Mouse (Mus musculus) liver, postnatal 0 days (tissue): ENCODE data around the gene Rab34. TPM values are rescaled to one million over a fixed set of nuclear protein-coding genes. Genes with fewer than 3 reads are reported as not detected.

Experiments
- ATAC-seq: fragments of 200-750 bp; cut with Nextera tagmentation; 2 replicates; pipeline ENCODE4 v1.8.0; 2017; ENCODE audit warnings: mild to moderate bottlenecking, moderate library complexity
- DNase-seq: peaks from one replicate; pipeline ENCODE4 v3.0.0-alpha.2; 2016
- H3K27ac ChIP-seq: fragments of 300-500 bp; sonication (generic); 2 replicates; pipeline ENCODE4 v1.5.1; 2014; ENCODE audit warnings: antibody characterized with exemption, moderate library complexity, mild to moderate bottlenecking, low read depth
- H3K27me3 ChIP-seq: fragments of 300-500 bp; sonication (generic); 2 replicates; pipeline ENCODE4 v1.6.1; 2014; ENCODE audit warnings: low read length, control low read depth, mixed read lengths; ENCODE audit not compliant: insufficient read depth
- H3K36me3 ChIP-seq: fragments of 300-500 bp; sonication (generic); replicated peaks from 2 replicates; pipeline ENCODE4 v1.6.1; 2014; ENCODE audit warnings: mild to moderate bottlenecking, control low read depth, low read length, moderate library complexity, mixed read lengths; ENCODE audit not compliant: insufficient read depth
- H3K4me1 ChIP-seq: fragments of 300-500 bp; sonication (generic); 2 replicates; pipeline ENCODE4 v1.6.1; 2014; ENCODE audit warnings: antibody characterized with exemption, mild to moderate bottlenecking, control low read depth; ENCODE audit not compliant: insufficient read depth
- H3K4me2 ChIP-seq: fragments of 300-500 bp; sonication (generic); 2 replicates; pipeline ENCODE4 v1.6.1; 2014; ENCODE audit warnings: low read depth, mild to moderate bottlenecking, low read length, moderate library complexity, mixed read lengths
- H3K4me3 ChIP-seq: fragments of 300-500 bp; sonication (generic); 2 replicates; pipeline ENCODE4 v1.5.1; 2014; ENCODE audit warnings: low read depth, low read length
- H3K9ac ChIP-seq: fragments of 300-500 bp; sonication (generic); replicated peaks from 2 replicates; pipeline ENCODE4 v1.6.1; 2014; ENCODE audit warnings: mild to moderate bottlenecking, moderate library complexity
- H3K9me3 ChIP-seq: fragments of 300-500 bp; sonication (generic); 2 replicates; pipeline ENCODE4 v1.6.1; 2016; ENCODE audit warnings: mild to moderate bottlenecking, control low read depth, low read length, mixed read lengths
- CTCF ChIP-seq: sonication (generic); IDR thresholded peaks from 2 replicates; pipeline ENCODE4 v1.5.1; 2016; ENCODE audit warnings: antibody characterized with exemption, low read depth
- EP300 ChIP-seq: IDR thresholded peaks from 2 replicates; pipeline ENCODE4 v1.6.1; 2016; ENCODE audit warnings: antibody characterized with exemption, low read depth, mild to moderate bottlenecking
- WGBS: fragments of 180-500 bp; shearing (Covaris S2); extraction: QIAGEN DNeasy Blood & Tissue Kit; methylation state at CpG from one replicate; pipeline ENCODE4 v1.1.7; 2014; ENCODE audit not compliant: insufficient replicate concordance; 5-methylcytosine and 5-hydroxymethylcytosine counted together
- polyA plus RNA-seq: library from polyadenylated mRNA; unstranded; fragments of >200 nt; fragmentation: Nextera tagmentation; extraction: Ambion mirVana; gene quantifications from 2 replicates; pipeline ENCODE4 v1.2.1, GENCODE M21; 2015

Gene Rab34
- polyA plus RNA-seq, 1 experiment from 2014 or later = 28.9 TPM

DNA sequence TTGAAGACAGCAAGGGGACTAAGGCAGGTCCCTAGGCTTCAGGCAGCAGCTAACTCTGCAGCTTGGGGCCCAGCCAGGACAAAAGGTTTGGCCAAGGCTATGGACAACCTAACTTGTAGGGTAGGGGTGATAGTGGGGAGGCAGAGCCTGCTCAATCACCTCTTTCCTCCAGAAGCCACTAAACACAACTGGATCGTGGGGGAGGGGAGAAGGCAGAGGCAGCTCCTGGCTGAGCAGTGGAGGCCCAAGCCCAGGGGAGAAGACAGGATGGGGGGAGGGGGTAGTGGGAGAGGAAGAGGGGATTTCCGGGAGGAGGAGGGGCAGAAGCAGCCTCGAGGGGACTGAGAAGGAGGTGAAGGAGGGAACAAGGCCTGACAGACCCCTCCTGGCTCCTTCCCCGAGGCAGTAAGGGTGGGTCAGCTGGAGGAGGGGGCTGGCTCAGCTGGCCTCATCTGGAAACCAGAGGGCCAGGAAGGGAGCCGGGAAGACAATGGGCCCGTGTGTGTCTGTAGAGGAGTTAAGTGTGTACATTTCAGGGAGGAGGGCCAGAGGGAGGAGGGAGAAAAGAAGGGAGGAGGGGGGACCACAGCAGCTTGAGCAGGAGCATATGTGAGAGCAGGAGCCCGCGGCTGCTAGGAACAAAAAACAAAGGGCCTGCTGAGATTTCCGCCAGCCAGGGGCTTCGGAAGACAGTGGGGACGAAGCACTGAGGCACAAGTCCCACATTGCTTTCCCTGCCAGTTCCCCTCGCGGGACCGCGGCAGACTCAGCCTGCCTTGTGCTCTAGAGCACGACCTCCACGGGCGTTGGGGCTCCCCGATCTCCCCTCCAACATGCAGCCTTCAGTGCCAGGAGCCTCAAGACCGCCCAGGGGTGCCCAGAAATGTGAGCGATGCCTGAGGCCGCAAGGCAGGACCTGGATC, 24.3 kb upstream of the Rab34 start:
- WGBS = under 1% methylated on average over 21 of the region's 22 CpGs
- H3K27ac ChIP-seq = peak overlapping the region; percentile 90
- ATAC-seq (no peak), DNase-seq (peak; percentile 58)
- no peaks in the 10 kb centered on the region for H3K27me3 ChIP-seq
- no peaks in the 10 kb centered on the region for H3K9me3 ChIP-seq
- H3K4me3 ChIP-seq = peak overlapping the region; percentile 96
- peaks cover 27% of the 10 kb centered on the region for H3K36me3 ChIP-seq
- TF ChIP-seq EP300 (no peak), CTCF (no peak)
- peak overlapping the region; percentile 87 for H3K9ac ChIP-seq
- peaks cover 50% of the 10 kb centered on the region for H3K4me1 ChIP-seq
- peak overlapping the region; percentile 100 for H3K4me2 ChIP-seq

DNA sequence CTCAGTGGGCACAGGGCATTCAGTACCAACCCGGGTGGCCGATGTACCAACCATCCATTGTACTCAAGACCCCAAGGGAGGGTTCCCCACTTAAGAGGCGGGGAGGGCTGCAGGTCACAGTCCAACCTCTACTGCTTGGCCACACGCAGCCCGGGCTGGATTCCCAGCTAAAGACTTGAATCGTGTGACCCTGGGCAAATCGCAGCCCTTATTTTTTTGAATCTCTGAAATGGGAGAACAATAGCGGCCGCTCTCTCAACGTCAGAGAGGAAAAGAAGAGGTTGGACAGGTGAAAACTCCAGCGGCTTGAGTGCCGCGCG, 23.7 kb upstream of the Rab34 start:
- no peaks in the 10 kb centered on the region for H3K9me3 ChIP-seq
- no peak for DNase-seq
- H3K9ac ChIP-seq = peak overlapping the region; percentile 87
- H3K36me3 ChIP-seq = peaks cover 24% of the 10 kb centered on the region
- ATAC-seq = no peak
- peak overlapping the region; percentile 96 for H3K4me3 ChIP-seq
- H3K27ac ChIP-seq = peak overlapping the region; percentile 90
- peak overlapping the region; percentile 100 for H3K4me2 ChIP-seq
- H3K27me3 ChIP-seq = no peaks in the 10 kb centered on the region
- TF ChIP-seq CTCF (no peak), EP300 (no peak)
- 0% methylated on average over 14 of the region's 14 CpGs for WGBS
- peaks cover 53% of the 10 kb centered on the region for H3K4me1 ChIP-seq

DNA sequence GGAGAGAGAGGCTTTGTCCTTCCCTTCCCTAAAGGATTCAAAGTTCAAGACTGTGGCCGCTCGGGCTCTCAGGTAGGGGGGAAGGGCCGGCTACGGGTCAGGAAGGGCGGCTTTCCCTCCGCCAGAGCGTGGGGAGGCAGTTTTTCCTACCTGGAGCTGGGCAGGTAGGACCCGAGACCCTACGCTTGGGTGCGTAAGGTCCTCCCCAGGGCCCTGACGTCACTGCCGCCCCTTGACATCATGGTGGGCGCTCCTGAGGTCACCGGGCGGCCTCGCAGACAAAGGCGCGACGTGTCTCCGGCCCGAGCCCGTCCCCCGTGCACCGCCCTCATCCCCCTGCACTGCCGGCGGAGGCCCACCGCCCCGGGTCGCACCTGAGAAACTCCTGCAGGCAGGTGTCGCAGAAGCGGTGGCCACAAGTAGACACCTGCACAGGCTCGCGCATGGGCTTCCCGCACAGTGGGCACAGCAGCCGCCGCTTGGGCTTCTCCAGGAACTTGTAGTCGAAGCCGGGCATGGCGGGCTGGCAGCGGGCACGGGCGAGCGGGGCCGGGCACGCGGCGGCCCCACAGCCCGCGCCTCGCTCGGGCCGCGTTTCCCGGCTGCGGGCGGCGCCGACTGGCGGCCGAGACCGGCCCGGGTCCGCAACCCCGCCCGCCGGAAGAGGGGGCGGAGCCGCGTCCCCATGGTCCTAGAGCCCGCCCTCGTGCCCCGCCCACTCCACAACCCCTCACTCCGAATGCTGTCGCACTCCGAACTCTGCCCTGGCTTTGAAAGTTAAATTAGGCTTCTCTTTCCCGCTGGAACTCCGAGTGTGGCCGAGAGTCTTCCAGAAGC, 23.1 kb upstream of the Rab34 start, which contains the start of gene Traf4:
TSS of gene Traf4 (minus strand) at position 666 of the 837 bp plus-strand sequence.
- peaks cover 53% of the 10 kb centered on the region for H3K4me1 ChIP-seq
- peak within 1 kb of the TSS; percentile 96 for H3K4me3 ChIP-seq
- H3K27ac ChIP-seq = peak within 1 kb of the TSS; percentile 90
- no peaks in the 10 kb centered on the region for H3K9me3 ChIP-seq
- no peaks in the 10 kb centered on the region for H3K27me3 ChIP-seq
- H3K4me2 ChIP-seq = peak within 1 kb of the TSS; percentile 100
- peak; percentile 87 for ATAC-seq
- peaks cover 22% of the 10 kb centered on the region for H3K36me3 ChIP-seq
- WGBS = under 1% methylated on average over 66 of the region's 78 CpGs
- DNase-seq = peak; percentile 91
- TF ChIP-seq CTCF (no peak; the same call in 1 of the 2 replicates), EP300 (no peak)
- peak within 1 kb of the TSS; percentile 87 for H3K9ac ChIP-seq

DNA sequence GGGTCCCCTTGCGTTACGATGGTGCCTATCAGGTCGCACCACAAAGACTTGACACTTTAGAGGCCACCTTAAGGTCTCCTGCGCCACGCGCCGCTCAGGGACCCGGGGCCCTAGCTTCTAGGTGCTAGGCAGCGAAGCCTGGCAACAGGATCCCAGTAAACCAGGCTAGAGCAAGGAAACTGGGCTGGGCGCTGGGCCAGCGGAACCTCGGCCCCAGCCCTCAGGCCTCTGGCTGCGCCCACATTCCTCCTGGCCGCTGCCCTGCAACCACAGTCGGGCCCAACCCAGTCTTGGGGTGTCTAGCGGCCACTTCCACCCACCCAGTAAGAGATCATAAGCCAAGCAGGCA, 22.5 kb upstream of the Rab34 start:
- Histone ChIP-seq H3K4me2 (peak overlapping the region; percentile 100), H3K27ac (peak overlapping the region; percentile 90), H3K9ac (peak overlapping the region; percentile 87), H3K9me3 (no peaks in the 10 kb centered on the region), H3K27me3 (no peaks in the 10 kb centered on the region), H3K36me3 (peaks cover 16% of the 10 kb centered on the region), H3K4me3 (peak overlapping the region; percentile 96), H3K4me1 (peaks cover 53% of the 10 kb centered on the region)
- 2% methylated on average over 16 of the region's 16 CpGs for WGBS
- peak; percentile 49 for ATAC-seq
- DNase-seq = no peak
- TF ChIP-seq EP300 (no peak), CTCF (no peak)

DNA sequence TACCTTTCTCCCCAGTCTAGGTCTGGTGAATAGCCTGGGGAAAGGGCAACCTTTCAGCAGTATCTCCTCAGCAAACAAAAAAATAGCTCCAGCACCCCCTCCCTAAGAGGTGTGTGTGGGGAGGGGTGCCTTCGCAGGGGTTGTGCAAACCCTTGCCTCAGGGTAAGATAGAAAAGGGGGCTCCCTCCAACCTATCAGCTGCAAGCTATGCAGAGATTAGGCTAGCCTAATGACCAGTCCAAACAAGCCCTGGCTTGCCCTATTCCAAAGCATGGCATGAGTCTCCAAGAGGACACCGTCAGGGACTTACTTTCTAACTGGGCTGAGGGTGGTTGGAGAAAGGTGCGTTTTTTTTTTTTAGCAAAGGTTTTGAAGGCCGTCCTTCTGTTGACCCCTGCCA, 22.1 kb upstream of the Rab34 start:
- H3K9me3 ChIP-seq = no peaks in the 10 kb centered on the region
- peak overlapping the region; percentile 96 for H3K4me3 ChIP-seq
- TF ChIP-seq EP300 (no peak), CTCF (no peak)
- DNase-seq (peak; percentile 13), ATAC-seq (no peak)
- H3K4me2 ChIP-seq = peak overlapping the region; percentile 100
- H3K36me3 ChIP-seq = peaks cover 12% of the 10 kb centered on the region
- H3K4me1 ChIP-seq = peaks cover 53% of the 10 kb centered on the region
- WGBS = 56% methylated on average over 4 of the region's 4 CpGs
- H3K27me3 ChIP-seq = no peaks in the 10 kb centered on the region
- H3K27ac ChIP-seq = peak overlapping the region; percentile 90
- H3K9ac ChIP-seq = peak overlapping the region; percentile 87

DNA sequence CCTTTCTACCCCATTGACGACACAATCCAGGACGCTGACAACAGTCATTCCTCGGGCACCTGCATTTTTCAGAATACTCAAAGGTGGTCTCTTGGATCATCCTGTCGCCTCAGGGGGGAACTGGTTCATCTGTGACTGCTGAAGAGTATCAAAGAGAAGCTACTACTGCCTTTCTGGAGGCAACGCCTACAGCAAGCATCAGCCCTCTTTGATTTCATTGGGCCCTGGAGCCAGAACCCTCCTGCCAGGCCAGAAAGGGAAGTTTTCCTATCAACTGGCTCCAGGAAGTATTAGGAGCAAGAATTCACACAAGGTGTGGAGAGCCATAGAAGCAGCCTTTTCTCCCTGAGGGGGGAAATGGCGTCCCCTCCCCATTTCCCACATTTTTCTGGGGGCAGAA, 21.6 kb upstream of the Rab34 start:
- Histone ChIP-seq H3K27me3 (no peaks in the 10 kb centered on the region), H3K9me3 (no peaks in the 10 kb centered on the region), H3K36me3 (peaks cover 8% of the 10 kb centered on the region), H3K4me3 (no peak overlapping the region), H3K4me1 (peaks cover 53% of the 10 kb centered on the region), H3K4me2 (no peak overlapping the region), H3K9ac (no peak overlapping the region; the same call in 1 of the 2 replicates), H3K27ac (no peak overlapping the region)
- no peak for ATAC-seq
- 74% methylated on average over 6 of the region's 6 CpGs for WGBS
- DNase-seq = no peak
- TF ChIP-seq CTCF (no peak), EP300 (no peak)
